Mouse (Mus musculus) neural tube, embryonic 13.5 days (tissue): ENCODE measurements around the gene Grik3. TPM values are rescaled to one million over a fixed set of nuclear protein-coding genes. Genes with fewer than 3 reads are reported as not detected.

Experiments used
- ATAC-seq: fragments of 200-750 bp; cut with Nextera tagmentation; 2 replicates; pipeline ENCODE4 v1.8.0; 2017; ENCODE audit warnings: low read depth, mild to moderate bottlenecking, moderate TSS enrichment, moderate library complexity
- H3K27ac ChIP-seq: fragments of 300-500 bp; sonication (generic); replicated peaks from 2 replicates; pipeline ENCODE4 v1.5.1; 2015; ENCODE audit warnings: moderate library complexity, mild to moderate bottlenecking, inconsistent platforms
- H3K27me3 ChIP-seq: fragments of 300-500 bp; sonication (generic); 2 replicates; pipeline ENCODE4 v1.6.1; 2015; ENCODE audit warnings: mild to moderate bottlenecking, inconsistent platforms
- H3K36me3 ChIP-seq: fragments of 300-500 bp; sonication (generic); 2 replicates; pipeline ENCODE4 v1.6.1; 2015; ENCODE audit warnings: mild to moderate bottlenecking, inconsistent platforms
- H3K4me1 ChIP-seq: fragments of 300-500 bp; sonication (generic); replicated peaks from 2 replicates; pipeline ENCODE4 v1.6.1; 2015; ENCODE audit warnings: inconsistent platforms
- H3K4me2 ChIP-seq: fragments of 300-500 bp; sonication (generic); 2 replicates; pipeline ENCODE4 v1.6.1; 2015; ENCODE audit warnings: inconsistent platforms, mild to moderate bottlenecking, moderate library complexity
- H3K4me3 ChIP-seq: fragments of 300-500 bp; sonication (generic); 2 replicates; pipeline ENCODE4 v1.5.1; 2015; ENCODE audit warnings: mild to moderate bottlenecking, inconsistent platforms
- H3K9ac ChIP-seq: fragments of 300-500 bp; sonication (generic); 2 replicates; pipeline ENCODE4 v1.6.1; 2015; ENCODE audit warnings: moderate library complexity, mild to moderate bottlenecking, inconsistent platforms
- H3K9me3 ChIP-seq: fragments of 300-500 bp; sonication (generic); 2 replicates; pipeline ENCODE4 v1.6.1; 2016; ENCODE audit warnings: inconsistent platforms
- WGBS: fragments of 180-500 bp; shearing (Covaris S2); methylation state at CpG from one replicate; pipeline ENCODE4 v1.1.7; 2015; 5-methylcytosine and 5-hydroxymethylcytosine counted together
- polyA plus RNA-seq: library from polyadenylated mRNA; unstranded; fragments of >200 nt; fragmentation: Nextera tagmentation; extraction: Ambion mirVana; gene quantifications from 2 replicates; pipeline ENCODE4 v1.2.1, GENCODE M21; 2015

Grik3 gene
- polyA plus RNA-seq, 1 experiment from 2014 or later, result 3.5 TPM

GRCm38 (mm10) chr4:125580336-125580735 is 89.8 kb downstream of the Grik3 start:
- no peak overlapping the region for H3K4me3 ChIP-seq
- ATAC-seq, result no peak
- no peaks in the 10 kb centered on the region for H3K9me3 ChIP-seq
- H3K9ac ChIP-seq, result no peak overlapping the region
- peaks cover 16% of the 10 kb centered on the region; the same call in 1 of the 2 replicates for H3K4me1 ChIP-seq
- H3K36me3 ChIP-seq, result no peaks in the 10 kb centered on the region
- peaks cover 6% of the 10 kb centered on the region for H3K27me3 ChIP-seq
- H3K4me2 ChIP-seq, result no peak overlapping the region
- H3K27ac ChIP-seq, result no peak overlapping the region
- WGBS, result 48% methylated on average over 5 of the region's 5 CpGs

GRCm38 (mm10) chr4:125583272-125583671 is 92.8 kb downstream of the Grik3 start:
- no peak overlapping the region for H3K4me2 ChIP-seq
- WGBS, result 82% methylated on average over 9 of the region's 9 CpGs
- H3K4me1 ChIP-seq, result peaks cover 28% of the 10 kb centered on the region
- H3K27me3 ChIP-seq, result peaks cover 21% of the 10 kb centered on the region
- no peak overlapping the region for H3K4me3 ChIP-seq
- no peak overlapping the region for H3K9ac ChIP-seq
- no peaks in the 10 kb centered on the region for H3K36me3 ChIP-seq
- ATAC-seq, result no peak
- no peak overlapping the region for H3K27ac ChIP-seq
- no peaks in the 10 kb centered on the region for H3K9me3 ChIP-seq

- no peak overlapping the region for H3K4me2 ChIP-seq
- no peak for ATAC-seq
- H3K4me3 ChIP-seq, result no peak overlapping the region
- H3K9ac ChIP-seq, result no peak overlapping the region
- no peak overlapping the region for H3K27ac ChIP-seq
- peaks cover 31% of the 10 kb centered on the region for H3K4me1 ChIP-seq
- H3K9me3 ChIP-seq, result no peaks in the 10 kb centered on the region
- 83% methylated on average over 4 of the region's 4 CpGs for WGBS
- peaks cover 23% of the 10 kb centered on the region for H3K27me3 ChIP-seq
- no peaks in the 10 kb centered on the region for H3K36me3 ChIP-seq
Observed at GRCm38 (mm10) chr4:125583935-125584334, 93.4 kb downstream of the Grik3 start.

GRCm38 (mm10) chr4:125584676-125585075 is 94.2 kb downstream of the Grik3 start:
- Histone ChIP-seq H3K27me3 (peaks cover 30% of the 10 kb centered on the region), H3K36me3 (no peaks in the 10 kb centered on the region), H3K4me1 (peaks cover 36% of the 10 kb centered on the region), H3K4me3 (no peak overlapping the region), H3K9ac (no peak overlapping the region), H3K9me3 (no peaks in the 10 kb centered on the region), H3K27ac (no peak overlapping the region), H3K4me2 (no peak overlapping the region)
- 79% methylated on average over 3 of the region's 3 CpGs for WGBS
- no peak for ATAC-seq

- no peak overlapping the region for H3K4me2 ChIP-seq
- no peak for ATAC-seq
- peaks cover 56% of the 10 kb centered on the region for H3K4me1 ChIP-seq
- H3K27ac ChIP-seq, result no peak overlapping the region
- peaks cover 49% of the 10 kb centered on the region for H3K27me3 ChIP-seq
- no peaks in the 10 kb centered on the region for H3K36me3 ChIP-seq
- 21% methylated on average over 12 of the region's 12 CpGs for WGBS
- no peaks in the 10 kb centered on the region for H3K9me3 ChIP-seq
- no peak overlapping the region for H3K9ac ChIP-seq
- H3K4me3 ChIP-seq, result no peak overlapping the region
Observed at GRCm38 (mm10) chr4:125587577-125587976, 97.1 kb downstream of the Grik3 start.

- no peaks in the 10 kb centered on the region for H3K9me3 ChIP-seq
- no peak overlapping the region for H3K9ac ChIP-seq
- no peak overlapping the region for H3K4me2 ChIP-seq
- peaks cover 65% of the 10 kb centered on the region for H3K4me1 ChIP-seq
- peak; percentile 27; the same call in 1 of the 2 replicates for ATAC-seq
- peak overlapping the region; percentile 42; the same call in 1 of the 2 replicates for H3K27ac ChIP-seq
- H3K27me3 ChIP-seq, result peaks cover 44% of the 10 kb centered on the region
- H3K4me3 ChIP-seq, result no peak overlapping the region
- H3K36me3 ChIP-seq, result no peaks in the 10 kb centered on the region
- WGBS, result 10% methylated on average over 14 of the region's 14 CpGs
Observed at GRCm38 (mm10) chr4:125590241-125590919, 99.9 kb downstream of the Grik3 start.

- no peak overlapping the region for H3K9ac ChIP-seq
- no peak overlapping the region for H3K4me2 ChIP-seq
- H3K27me3 ChIP-seq, result peaks cover 35% of the 10 kb centered on the region
- no peaks in the 10 kb centered on the region for H3K9me3 ChIP-seq
- H3K4me1 ChIP-seq, result peaks cover 75% of the 10 kb centered on the region
- H3K27ac ChIP-seq, result no peak overlapping the region
- H3K36me3 ChIP-seq, result no peaks in the 10 kb centered on the region
- ATAC-seq, result no peak
- 44% methylated on average over 4 of the region's 4 CpGs for WGBS
- H3K4me3 ChIP-seq, result no peak overlapping the region
Observed at GRCm38 (mm10) chr4:125592663-125593062, 102.2 kb downstream of the Grik3 start.

- Histone ChIP-seq H3K4me3 (no peak overlapping the region), H3K36me3 (no peaks in the 10 kb centered on the region), H3K9me3 (no peaks in the 10 kb centered on the region), H3K4me2 (no peak overlapping the region), H3K4me1 (peaks cover 70% of the 10 kb centered on the region), H3K27ac (no peak overlapping the region), H3K27me3 (0 out of 2 replicates have a peak, but pooled peaks cover 25% of the 10 kb centered on the region), H3K9ac (no peak overlapping the region)
- WGBS, result 88% methylated on average over 9 of the region's 9 CpGs
- ATAC-seq, result no peak
Observed at GRCm38 (mm10) chr4:125595011-125595410, 104.5 kb downstream of the Grik3 start.

GRCm38 (mm10) chr4:125598677-125599076 is 108.2 kb downstream of the Grik3 start:
- Histone ChIP-seq H3K9ac (no peak overlapping the region), H3K4me3 (no peak overlapping the region), H3K4me1 (peaks cover 51% of the 10 kb centered on the region), H3K27me3 (0 out of 2 replicates have a peak, but pooled peaks cover 10% of the 10 kb centered on the region), H3K4me2 (no peak overlapping the region), H3K9me3 (no peaks in the 10 kb centered on the region), H3K27ac (no peak overlapping the region), H3K36me3 (no peaks in the 10 kb centered on the region)
- whole genome bisulfite sequencing, result 53% methylated on average over 10 of the region's 10 CpGs
- no peak for ATAC-seq

GRCm38 (mm10) chr4:125599510-125600005 is 109.1 kb downstream of the Grik3 start:
- H3K4me3 ChIP-seq, result no peak overlapping the region
- H3K9me3 ChIP-seq, result no peaks in the 10 kb centered on the region
- H3K4me2 ChIP-seq, result no peak overlapping the region
- no peak for ATAC-seq
- peaks cover 48% of the 10 kb centered on the region for H3K4me1 ChIP-seq
- no peak overlapping the region for H3K27ac ChIP-seq
- no peak overlapping the region for H3K9ac ChIP-seq
- H3K36me3 ChIP-seq, result no peaks in the 10 kb centered on the region
- H3K27me3 ChIP-seq, result 0 out of 2 replicates have a peak, but pooled peaks cover 10% of the 10 kb centered on the region
- 68% methylated on average over 3 of the region's 3 CpGs for WGBS

GRCm38 (mm10) chr4:125600642-125601041 is 110.1 kb downstream of the Grik3 start:
- peaks cover 47% of the 10 kb centered on the region for H3K4me1 ChIP-seq
- H3K27ac ChIP-seq, result no peak overlapping the region
- peak overlapping the region; percentile 34; the same call in 1 of the 2 replicates for H3K9ac ChIP-seq
- no peaks in the 10 kb centered on the region for H3K9me3 ChIP-seq
- no peaks in the 10 kb centered on the region for H3K36me3 ChIP-seq
- no peak overlapping the region for H3K4me3 ChIP-seq
- WGBS, result 57% methylated on average over 8 of the region's 8 CpGs
- no peak; the same call in 1 of the 2 replicates for ATAC-seq
- no peak overlapping the region for H3K4me2 ChIP-seq
- 0 out of 2 replicates have a peak, but pooled peaks cover 8% of the 10 kb centered on the region for H3K27me3 ChIP-seq

GRCm38 (mm10) chr4:125601301-125601700 is 110.8 kb downstream of the Grik3 start:
- WGBS, result 9% methylated on average over 3 of the region's 3 CpGs

More at GRCm38 (mm10) chr4:125601301-125601700, 110.8 kb downstream of the Grik3 start:
- no peak overlapping the region for H3K4me2 ChIP-seq
- no peak overlapping the region for H3K27ac ChIP-seq
- H3K36me3 ChIP-seq, result no peaks in the 10 kb centered on the region
- peaks cover 41% of the 10 kb centered on the region for H3K4me1 ChIP-seq
- 0 out of 2 replicates have a peak, but pooled peaks cover 4% of the 10 kb centered on the region for H3K27me3 ChIP-seq
- no peak for ATAC-seq
- no peak overlapping the region for H3K9ac ChIP-seq
- H3K9me3 ChIP-seq, result no peaks in the 10 kb centered on the region
- H3K4me3 ChIP-seq, result no peak overlapping the region
